Mouse (Mus musculus) G1E (cell line): ENCODE measurements at regions not wholly inside any gene's neighbourhood (a gene's known extent, or its start where the extent isn't known, plus 50 kb on each side); places are given as distances from the start of the nearest gene placed in this dataset.

ENCODE experiments used
- ATAC-seq: 2 replicates; pipeline ENCODE4 v1.8.0; 2016; ENCODE audit warnings: mild to moderate bottlenecking; ENCODE audit not compliant: insufficient number of reproducible peaks, poor library complexity, low FRiP score, severe bottlenecking; ENCODE audit errors: extremely low read depth
- DNase-seq: peaks from one replicate; pipeline ENCODE4 v3.0.0; 2012; ENCODE audit warnings: low spot score
- H3K27me3 ChIP-seq: 2 replicates; pipeline ENCODE4 v1.6.1; 2012; ENCODE audit warnings: mild to moderate bottlenecking, low read length, inconsistent platforms; ENCODE audit not compliant: insufficient read depth
- H3K36me3 ChIP-seq: replicated peaks from 2 replicates; pipeline ENCODE3; 2012; ENCODE audit warnings: mild to moderate bottlenecking, inconsistent platforms
- H3K4me1 ChIP-seq: 2 replicates; pipeline ENCODE4 v1.6.1; 2012; ENCODE audit warnings: low read depth, low read length, inconsistent platforms, mixed read lengths; ENCODE audit not compliant: insufficient read depth
- H3K4me3 ChIP-seq: 2 replicates; pipeline ENCODE4 v1.5.1; 2012; ENCODE audit warnings: low read depth, mild to moderate bottlenecking, inconsistent platforms, low read length, moderate library complexity, mixed read lengths
- H3K9me3 ChIP-seq: replicated peaks from 2 replicates; pipeline ENCODE4 v1.6.1; 2012; ENCODE audit warnings: inconsistent platforms
- CTCF ChIP-seq: IDR thresholded peaks from 2 replicates; pipeline ENCODE4 v1.5.1; 2012; ENCODE audit warnings: low read depth, low read length, inconsistent platforms, mixed read lengths
- GATA1 ChIP-seq: IDR thresholded peaks from 2 replicates; pipeline ENCODE4 v1.6.1; 2012; ENCODE audit warnings: borderline replicate concordance, low read length, inconsistent platforms, mixed read lengths
- GATA2 ChIP-seq: IDR thresholded peaks from 2 replicates; pipeline ENCODE4 v1.6.1; 2012; ENCODE audit warnings: low read depth, low read length, inconsistent platforms, borderline replicate concordance
- POLR2AphosphoS5 ChIP-seq: IDR thresholded peaks from 2 replicates; pipeline ENCODE4 v1.6.1; 2012; ENCODE audit warnings: low read depth, low read length, inconsistent platforms; ENCODE audit not compliant: insufficient replicate concordance
- TAL1 ChIP-seq: conservative IDR thresholded peaks from 2 replicates; pipeline ENCODE4 v1.6.1; 2012; ENCODE audit warnings: low read depth, low read length, inconsistent platforms, mixed read lengths

- Histone ChIP-seq H3K27me3 (0 out of 2 replicates have a peak, but pooled peaks cover 8% of the 10 kb centered on the region), H3K4me1 (no peaks in the 10 kb centered on the region), H3K9me3 (no peaks in the 10 kb centered on the region), H3K4me3 (no peak overlapping the region), H3K36me3 (no peaks in the 10 kb centered on the region)
- no peak for TF ChIP-seq POLR2AphosphoS5
- no peak for TF ChIP-seq GATA2
- TF ChIP-seq TAL1 = no peak
- TF ChIP-seq CTCF = no peak
- no peak for TF ChIP-seq GATA1
- DNase-seq (no peak), ATAC-seq (no peak)
These were observed 221.9 kb downstream of the 1700064H15Rik start for GRCm38 (mm10) chr3:19406351-19407151.

- no peak for ATAC-seq
- H3K4me1 ChIP-seq = no peaks in the 10 kb centered on the region
- H3K9me3 ChIP-seq = no peaks in the 10 kb centered on the region
- no peaks in the 10 kb centered on the region for H3K36me3 ChIP-seq
- TF ChIP-seq GATA2 (no peak), TAL1 (no peak), GATA1 (no peak), CTCF (no peak), POLR2AphosphoS5 (no peak)
- no peaks in the 10 kb centered on the region; the same call in 1 of the 2 replicates for H3K27me3 ChIP-seq
- no peak overlapping the region for H3K4me3 ChIP-seq
- no peak for DNase-seq
These were observed 242.8 kb downstream of the 1700064H15Rik start for GRCm38 (mm10) chr3:19385675-19386074.

GRCm38 (mm10) chr3:19368998-19369397, 259.5 kb downstream of the 1700064H15Rik start:
- Histone ChIP-seq H3K36me3 (no peaks in the 10 kb centered on the region), H3K4me3 (no peak overlapping the region), H3K4me1 (no peaks in the 10 kb centered on the region), H3K9me3 (no peaks in the 10 kb centered on the region), H3K27me3 (peaks cover 5% of the 10 kb centered on the region; the same call in 1 of the 2 replicates)
- DNase-seq (no peak), ATAC-seq (no peak)
- TF ChIP-seq GATA1 (no peak), POLR2AphosphoS5 (no peak), GATA2 (no peak), CTCF (no peak), TAL1 (no peak)

- TF ChIP-seq GATA2 = no peak
- TF ChIP-seq POLR2AphosphoS5 = no peak
- TF ChIP-seq CTCF = no peak
- no peak for TF ChIP-seq GATA1
- no peak for TF ChIP-seq TAL1
- no peaks in the 10 kb centered on the region for H3K36me3 ChIP-seq
- DNase-seq (no peak), ATAC-seq (no peak)
- peaks cover 5% of the 10 kb centered on the region; the same call in 1 of the 2 replicates for H3K27me3 ChIP-seq
- H3K4me3 ChIP-seq = no peak overlapping the region
- no peaks in the 10 kb centered on the region for H3K4me1 ChIP-seq
- H3K9me3 ChIP-seq = no peaks in the 10 kb centered on the region
These were observed 260.7 kb downstream of the 1700064H15Rik start for GRCm38 (mm10) chr3:19367761-19368160.
